Mouse (Mus musculus) lung, postnatal 0 days (tissue): Measurements from ENCODE around the gene Fer1l5.

ENCODE experiments used
- CTCF ChIP-seq: IDR thresholded peaks from 2 replicates; pipeline ENCODE4 v1.5.1; 2016; ENCODE audit warnings: antibody characterized with exemption, mild to moderate bottlenecking
- EP300 ChIP-seq: IDR thresholded peaks from 2 replicates; pipeline ENCODE4 v1.6.1; 2016; ENCODE audit warnings: antibody characterized with exemption, mild to moderate bottlenecking, control low read depth

DNA sequence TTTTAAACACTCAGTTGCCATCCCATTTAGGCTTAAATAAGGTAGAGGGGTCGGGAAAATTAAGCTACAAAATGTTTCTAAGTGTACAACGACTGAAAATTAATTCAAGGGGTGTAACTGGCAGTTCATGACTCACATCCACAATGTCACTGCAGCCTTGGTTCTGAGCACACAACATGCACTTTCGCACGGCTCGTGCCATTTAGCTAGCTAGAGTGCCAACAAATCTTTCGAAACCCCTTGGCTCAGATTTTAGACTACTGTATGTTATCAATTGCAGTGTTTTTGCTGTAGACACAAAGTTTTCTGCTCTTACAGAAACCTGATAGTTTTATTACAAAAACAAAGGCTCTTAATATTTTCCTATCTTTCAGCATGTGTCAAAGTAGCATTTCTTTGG, 1.2 kb upstream of the Fer1l5 start:
- no peak for TF ChIP-seq CTCF
- TF ChIP-seq EP300: no peak
